Mouse (Mus musculus) forebrain, postnatal 0 days (tissue): Measurements from ENCODE around the gene Lrrk1. TPM values are rescaled to one million over a fixed set of nuclear protein-coding genes. Genes with fewer than 3 reads are reported as not detected.

Experiments used
- ATAC-seq: fragments of 200-750 bp; cut with Nextera tagmentation; 2 replicates; pipeline ENCODE4 v1.8.0; 2017; ENCODE audit warnings: mild to moderate bottlenecking, moderate library complexity
- DNase-seq: peaks from one replicate; pipeline ENCODE4 v3.0.0-alpha.2; 2015
- H3K27ac ChIP-seq: fragments of 300-500 bp; sonication (generic); 2 replicates; pipeline ENCODE4 v1.5.1; 2014; ENCODE audit warnings: low read depth, mild to moderate bottlenecking, antibody characterized with exemption, low read length, moderate library complexity, mixed read lengths
- H3K27me3 ChIP-seq: fragments of 300-500 bp; sonication (generic); 2 replicates; pipeline ENCODE4 v1.6.1; 2014; ENCODE audit warnings: mild to moderate bottlenecking, low read length, mixed read lengths; ENCODE audit not compliant: insufficient read depth
- H3K36me3 ChIP-seq: fragments of 300-500 bp; sonication (generic); 2 replicates; pipeline ENCODE4 v1.6.1; 2014; ENCODE audit warnings: mild to moderate bottlenecking, moderate library complexity; ENCODE audit not compliant: insufficient read depth
- H3K4me1 ChIP-seq: fragments of 300-500 bp; sonication (generic); 2 replicates; pipeline ENCODE4 v1.6.1; 2014; ENCODE audit warnings: antibody characterized with exemption; ENCODE audit not compliant: insufficient read depth
- H3K4me2 ChIP-seq: fragments of 300-500 bp; sonication (generic); 2 replicates; pipeline ENCODE4 v1.6.1; 2014; ENCODE audit warnings: low read depth, mild to moderate bottlenecking, moderate library complexity
- H3K4me3 ChIP-seq: fragments of 300-500 bp; sonication (generic); 2 replicates; pipeline ENCODE4 v1.5.1; 2014; ENCODE audit warnings: low read depth, low read length, mixed read lengths
- H3K9ac ChIP-seq: fragments of 300-500 bp; sonication (generic); 2 replicates; pipeline ENCODE4 v1.6.1; 2014; ENCODE audit warnings: mild to moderate bottlenecking
- H3K9me3 ChIP-seq: fragments of 300-500 bp; sonication (generic); 2 replicates; pipeline ENCODE4 v1.6.1; 2016; ENCODE audit warnings: low read length
- CTCF ChIP-seq: sonication (generic); IDR thresholded peaks from 2 replicates; pipeline ENCODE4 v1.5.1; 2016; ENCODE audit warnings: antibody characterized with exemption, control low read depth, low read depth
- WGBS: fragments of 180-500 bp; shearing (Covaris S2); extraction: QIAGEN DNeasy Blood & Tissue Kit; methylation state at CpG from one replicate; pipeline ENCODE4 v1.1.7; 2014; 5-methylcytosine and 5-hydroxymethylcytosine counted together
- polyA plus RNA-seq: library from polyadenylated mRNA; unstranded; fragments of >200 nt; fragmentation: Nextera tagmentation; extraction: Ambion mirVana; gene quantifications from 2 replicates; pipeline ENCODE4 v1.2.1, GENCODE M21; 2015
- total RNA-seq: library from RNA; depleted of rRNA; stranded (reverse); fragments of >200 nt; gene quantifications from 2 replicates; pipeline ENCODE4 v1.2.3, GENCODE M21; 2014

Lrrk1 gene
- total and polyA plus RNA-seq, 2 experiments from 2014 or later: 2.2 to 3.3 TPM

DNA sequence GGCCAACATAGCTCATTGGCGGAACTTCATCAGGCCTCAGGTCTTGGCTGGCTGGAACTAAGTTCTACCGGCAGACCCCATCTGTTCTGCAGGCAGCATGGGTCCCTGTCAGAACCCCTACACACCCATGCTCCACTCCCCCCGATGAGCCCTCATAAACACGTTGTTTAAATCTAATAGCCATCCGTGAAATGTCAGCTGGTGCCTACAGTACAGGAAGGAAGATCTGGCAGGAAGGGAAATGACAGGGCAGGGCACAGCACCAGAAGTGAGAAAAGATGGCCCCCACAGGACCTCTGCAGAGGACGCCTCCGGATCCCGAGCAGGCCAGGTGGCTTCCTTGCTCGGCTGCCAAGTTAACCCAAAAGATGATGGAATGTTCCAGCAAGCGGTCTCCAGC, 16.0 kb upstream of the Lrrk1 start:
- Histone ChIP-seq H3K36me3 (no peaks in the 10 kb centered on the region), H3K9ac (no peak overlapping the region), H3K27ac (no peak overlapping the region), H3K27me3 (no peaks in the 10 kb centered on the region), H3K9me3 (no peaks in the 10 kb centered on the region), H3K4me2 (no peak overlapping the region), H3K4me1 (no peaks in the 10 kb centered on the region), H3K4me3 (no peak overlapping the region)
- TF ChIP-seq CTCF: no peak
- WGBS: 71% methylated on average over 10 of the region's 10 CpGs
- ATAC-seq (no peak), DNase-seq (no peak)

DNA sequence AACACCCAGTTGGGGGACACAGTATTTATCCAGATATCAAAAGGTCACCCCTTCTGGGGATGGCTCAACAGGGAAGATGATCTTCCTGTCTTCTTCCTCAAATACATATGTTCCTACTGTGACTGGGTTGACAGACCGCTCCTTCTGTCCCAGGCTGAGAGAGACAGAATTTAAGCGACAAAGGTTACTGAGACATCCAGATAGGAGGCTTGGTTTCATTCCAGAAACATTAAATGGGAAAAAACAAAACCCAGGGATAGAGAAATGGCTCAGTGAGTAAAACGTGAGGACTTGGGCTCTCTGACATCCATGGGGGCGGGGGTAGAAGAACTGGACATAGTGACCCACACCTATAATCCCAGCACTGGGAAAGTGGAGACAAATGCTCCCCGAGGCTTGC, 14.7 kb upstream of the Lrrk1 start:
- no peak for TF ChIP-seq CTCF
- H3K27me3 ChIP-seq: no peaks in the 10 kb centered on the region
- no peaks in the 10 kb centered on the region for H3K4me1 ChIP-seq
- ATAC-seq (no peak), DNase-seq (no peak)
- H3K36me3 ChIP-seq: no peaks in the 10 kb centered on the region
- WGBS: 91% methylated on average over 5 of the region's 5 CpGs
- H3K4me3 ChIP-seq: no peak overlapping the region
- H3K9me3 ChIP-seq: no peaks in the 10 kb centered on the region
- no peak overlapping the region for H3K9ac ChIP-seq
- H3K27ac ChIP-seq: no peak overlapping the region
- no peak overlapping the region for H3K4me2 ChIP-seq

DNA sequence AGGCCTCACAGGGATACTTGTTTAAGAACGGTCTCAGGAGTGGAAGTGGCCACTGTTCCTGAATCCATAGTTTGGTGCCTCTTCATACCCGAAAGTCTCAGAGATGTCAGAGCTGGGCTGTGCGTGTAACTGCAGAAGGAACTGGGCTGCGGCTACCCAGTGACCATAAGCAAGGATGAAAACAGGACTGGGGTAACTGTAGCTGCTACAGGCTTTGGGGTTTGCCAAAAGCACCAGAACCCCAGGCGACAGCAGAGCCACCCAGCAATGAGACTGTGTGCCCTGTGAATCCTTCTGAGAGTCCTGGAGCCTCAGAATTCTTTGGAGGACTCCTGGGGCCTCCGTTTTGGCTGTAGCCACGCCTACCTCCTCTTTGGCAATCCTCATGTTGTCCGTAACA, 13.5 kb upstream of the Lrrk1 start:
- WGBS: 47% methylated on average over 8 of the region's 8 CpGs

GRCm38 (mm10) chr7:66397288-66397687, 9.1 kb upstream of the Lrrk1 start:
- 71% methylated on average over 3 of the region's 3 CpGs for WGBS
- H3K4me1 ChIP-seq: no peaks in the 10 kb centered on the region
- no peak overlapping the region for H3K4me2 ChIP-seq
- no peaks in the 10 kb centered on the region for H3K9me3 ChIP-seq
- no peaks in the 10 kb centered on the region for H3K36me3 ChIP-seq
- DNase-seq: no peak
- no peak overlapping the region for H3K27ac ChIP-seq
- TF ChIP-seq CTCF: no peak
- H3K27me3 ChIP-seq: no peaks in the 10 kb centered on the region
- H3K9ac ChIP-seq: no peak overlapping the region
- H3K4me3 ChIP-seq: no peak overlapping the region
- no peak for ATAC-seq

More for the DNA sequence above, 13.5 kb upstream of the Lrrk1 start:
- no peak for TF ChIP-seq CTCF
- Histone ChIP-seq H3K36me3 (no peaks in the 10 kb centered on the region), H3K27ac (no peak overlapping the region), H3K9me3 (no peaks in the 10 kb centered on the region), H3K4me1 (no peaks in the 10 kb centered on the region), H3K9ac (no peak overlapping the region), H3K4me3 (no peak overlapping the region), H3K27me3 (no peaks in the 10 kb centered on the region), H3K4me2 (no peak overlapping the region)
- no peak for DNase-seq
- ATAC-seq: no peak

- Histone ChIP-seq H3K4me3 (peak overlapping the region; percentile 44), H3K36me3 (no peaks in the 10 kb centered on the region), H3K9ac (peak overlapping the region; percentile 53; the same call in 1 of the 2 replicates), H3K4me1 (peaks cover 8% of the 10 kb centered on the region), H3K27me3 (peaks cover 5% of the 10 kb centered on the region), H3K9me3 (no peaks in the 10 kb centered on the region), H3K4me2 (peak overlapping the region; percentile 99), H3K27ac (no peak overlapping the region)
- WGBS: 12% methylated on average over 28 of the region's 28 CpGs
- peak; percentile 93 for ATAC-seq
- DNase-seq: peak; percentile 83
- TF ChIP-seq CTCF: peak; percentile 90
These were observed 727 bp upstream of the Lrrk1 start for GRCm38 (mm10) chr7:66388621-66389532.

- ATAC-seq (no peak), DNase-seq (no peak)
- WGBS: 3% methylated on average over 13 of the region's 13 CpGs
- Histone ChIP-seq H3K4me3 (peak overlapping the region; percentile 44), H3K4me2 (peak overlapping the region; percentile 99), H3K9me3 (no peaks in the 10 kb centered on the region), H3K27ac (no peak overlapping the region), H3K9ac (peak overlapping the region; percentile 53), H3K4me1 (peaks cover 8% of the 10 kb centered on the region), H3K36me3 (no peaks in the 10 kb centered on the region), H3K27me3 (peaks cover 5% of the 10 kb centered on the region)
- no peak for TF ChIP-seq CTCF
These were observed 734 bp downstream of the Lrrk1 start for GRCm38 (mm10) chr7:66387419-66387812.

GRCm38 (mm10) chr7:66386411-66386810, 1.7 kb downstream of the Lrrk1 start:
- no peak for ATAC-seq
- no peak for TF ChIP-seq CTCF
- Histone ChIP-seq H3K4me2 (no peak overlapping the region), H3K36me3 (no peaks in the 10 kb centered on the region), H3K27ac (no peak overlapping the region), H3K27me3 (peaks cover 5% of the 10 kb centered on the region), H3K9ac (no peak overlapping the region), H3K4me1 (peaks cover 8% of the 10 kb centered on the region), H3K4me3 (no peak overlapping the region), H3K9me3 (no peaks in the 10 kb centered on the region)
- DNase-seq: no peak
- WGBS: 95% methylated on average over 6 of the region's 6 CpGs
